Mouse (Mus musculus) adrenal gland, postnatal 14 days (tissue): ENCODE data around the gene Zfhx3. TPM values are rescaled to one million over a fixed set of nuclear protein-coding genes. Genes with fewer than 3 reads are reported as not detected.

Experiments used
- DNase-seq: peaks from one replicate; pipeline ENCODE4 v3.0.0; 2021; ENCODE audit warnings: mixed read lengths
- total RNA-seq: library from RNA; stranded (reverse); gene quantifications from 2 replicates; pipeline ENCODE4 v1.2.3, GENCODE M21; 2021

Gene Zfhx3
- total RNA-seq, 1 experiment from 2014 or later: 43.5 TPM

DNA sequence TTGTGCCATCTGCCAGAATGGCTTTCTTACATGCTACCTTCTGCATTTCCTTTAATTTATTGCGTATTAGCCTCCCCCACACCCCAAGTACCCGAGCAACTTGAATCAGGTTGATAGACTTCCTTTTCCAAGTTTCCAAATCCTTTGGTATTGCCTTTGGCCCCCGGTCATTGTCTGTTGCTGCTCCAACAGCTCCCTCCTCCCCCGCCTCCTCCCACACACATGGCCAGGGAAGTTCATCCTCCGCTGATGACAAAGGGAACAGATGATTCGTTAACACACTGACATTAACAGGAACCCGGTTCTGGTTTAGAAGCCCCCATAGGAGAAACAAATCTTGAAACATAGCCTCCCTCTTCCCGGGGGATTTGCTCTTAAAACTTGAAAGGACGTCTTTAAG is 917.5 kb downstream of the Zfhx3 start:
- no peak for DNase-seq

GRCm38 (mm10) chr8:108863440-108863839 is 921.0 kb downstream of the Zfhx3 start:
- DNase-seq: no peak

GRCm38 (mm10) chr8:108866430-108866829 is 924.0 kb downstream of the Zfhx3 start:
- no peak for DNase-seq

- DNase-seq: peak; percentile 52
Measured at GRCm38 (mm10) chr8:108867482-108868258, 925.2 kb downstream of the Zfhx3 start.

- DNase-seq: no peak
Measured at GRCm38 (mm10) chr8:108868259-108869090, 926.0 kb downstream of the Zfhx3 start.

- no peak for DNase-seq
Measured at GRCm38 (mm10) chr8:108869420-108869819, 927.0 kb downstream of the Zfhx3 start.

DNA sequence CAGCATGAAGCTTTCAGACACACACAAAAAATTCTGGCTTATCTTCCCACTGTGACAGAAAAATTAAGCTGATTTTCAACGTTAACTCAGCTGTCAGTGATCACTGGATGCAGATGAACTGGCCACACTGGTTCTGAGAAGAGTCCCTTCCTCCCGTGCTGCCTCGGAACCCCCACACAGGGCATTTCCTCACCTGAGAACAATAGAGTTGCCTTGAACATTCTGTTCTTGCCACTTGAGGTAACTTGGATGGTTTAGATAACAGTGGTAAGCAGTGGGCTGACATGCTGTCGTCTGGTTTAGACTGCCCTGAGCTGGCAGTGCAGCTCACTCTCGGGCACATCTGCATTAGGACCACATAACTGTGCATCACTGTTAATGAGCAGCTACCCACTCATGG is 927.5 kb downstream of the Zfhx3 start:
- no peak for DNase-seq

DNA sequence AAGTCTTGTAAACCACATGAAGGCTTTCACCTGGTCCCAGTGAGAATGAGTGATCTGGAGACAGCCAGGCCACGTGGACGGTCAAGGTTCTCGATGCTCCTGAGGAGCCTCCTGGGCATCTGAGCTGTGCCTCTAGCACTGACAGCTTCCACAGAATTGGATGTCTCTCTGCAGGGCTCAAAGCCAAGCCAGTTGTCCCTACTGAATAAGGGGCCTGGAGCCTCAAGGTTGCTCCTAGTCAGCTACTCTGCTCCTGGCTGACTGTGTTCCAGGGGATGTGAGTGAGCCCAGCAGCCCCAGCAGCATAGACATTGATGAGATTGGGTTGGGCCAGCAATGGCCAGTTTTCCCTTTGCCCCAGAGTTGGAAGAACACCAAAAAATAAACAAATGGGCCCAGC is 927.9 kb downstream of the Zfhx3 start:
- DNase-seq: peak; percentile 50

DNA sequence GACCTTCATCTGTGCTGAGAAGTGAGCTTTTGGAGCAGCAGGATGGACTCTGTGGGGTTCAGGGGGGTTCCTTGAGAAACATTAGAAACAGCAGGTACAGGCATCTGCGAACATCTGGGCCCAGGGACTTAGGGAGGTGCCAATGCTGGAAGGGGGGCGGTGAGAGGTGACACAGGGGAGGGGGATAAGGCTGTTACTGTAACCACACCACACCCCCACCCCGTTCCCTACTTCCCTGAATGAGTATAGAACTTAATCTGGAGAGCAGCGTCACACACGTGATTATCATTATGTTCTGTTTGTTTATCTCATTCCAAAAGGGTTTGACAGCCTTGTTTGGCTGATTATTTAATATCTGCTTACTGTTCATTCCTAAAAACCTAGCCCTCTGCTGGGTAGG is 933.3 kb downstream of the Zfhx3 start:
- no peak for DNase-seq

DNA sequence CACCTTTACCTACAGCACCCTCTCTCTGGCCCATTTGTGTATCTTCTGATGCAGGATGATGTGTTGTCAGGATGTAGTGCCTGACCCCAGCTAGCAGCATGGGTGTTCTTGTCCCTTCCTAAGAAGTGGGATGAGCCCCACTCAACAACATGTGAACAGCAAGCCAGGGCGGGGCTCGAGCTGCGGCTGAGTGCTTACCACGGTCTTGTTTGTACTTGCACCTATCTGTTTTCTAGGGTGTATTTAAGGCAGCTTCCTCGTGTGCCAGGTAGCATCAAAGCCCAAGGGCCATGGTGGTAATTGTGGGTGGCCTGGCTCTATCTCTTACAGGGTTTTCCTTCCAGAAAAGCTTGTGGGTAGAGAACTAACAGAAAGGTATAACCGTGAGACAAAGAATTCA is 937.7 kb downstream of the Zfhx3 start:
- no peak for DNase-seq

DNA sequence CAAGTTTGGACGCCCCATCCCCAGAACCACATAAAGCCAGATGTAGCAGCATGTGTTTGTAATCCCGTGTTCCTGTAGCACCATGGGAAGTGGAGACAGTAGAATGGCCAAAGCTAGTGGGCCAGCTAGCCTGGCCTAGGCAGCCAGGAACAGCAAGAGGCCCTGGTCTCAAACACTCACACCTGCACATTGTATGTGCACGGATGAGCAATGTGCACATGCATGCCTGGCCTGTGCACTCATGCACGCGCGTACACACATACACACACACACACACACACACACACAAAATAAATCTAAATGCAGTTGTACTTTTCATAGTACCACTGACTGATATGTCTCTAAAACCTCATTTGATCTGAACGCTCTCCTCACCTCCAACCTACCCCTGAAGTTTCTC is 938.9 kb downstream of the Zfhx3 start:
- DNase-seq: no peak

GRCm38 (mm10) chr8:108882073-108882472 is 939.6 kb downstream of the Zfhx3 start:
- DNase-seq: no peak

GRCm38 (mm10) chr8:108883381-108883780 is 940.9 kb downstream of the Zfhx3 start:
- peak; percentile 66 for DNase-seq

GRCm38 (mm10) chr8:108884947-108885346 is 942.5 kb downstream of the Zfhx3 start:
- no peak for DNase-seq

DNA sequence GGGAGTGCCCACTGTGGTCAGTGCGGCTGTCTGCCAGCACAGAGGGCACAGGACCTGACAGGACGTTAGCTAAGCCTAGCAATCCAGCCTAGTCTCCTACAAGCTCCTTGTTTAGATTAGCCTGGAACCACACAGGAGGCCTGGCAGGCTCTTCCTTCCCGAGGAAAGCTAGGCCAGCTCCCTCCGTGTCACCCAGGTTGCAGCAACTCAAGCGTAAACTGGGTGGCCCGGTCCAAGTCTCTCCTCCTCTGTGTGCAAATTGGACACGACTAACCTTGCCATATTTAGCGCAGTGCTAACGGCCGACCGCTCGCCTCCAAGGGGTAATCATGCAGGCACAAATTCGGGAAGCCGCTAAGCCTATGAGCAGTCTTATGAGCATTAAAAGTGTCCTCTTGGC is 943.0 kb downstream of the Zfhx3 start:
- no peak for DNase-seq

GRCm38 (mm10) chr8:108885861-108886260 is 943.4 kb downstream of the Zfhx3 start:
- DNase-seq: no peak

- peak; percentile 90 for DNase-seq
Measured at GRCm38 (mm10) chr8:108886599-108887255, 944.3 kb downstream of the Zfhx3 start.

GRCm38 (mm10) chr8:108887256-108887615 is 944.8 kb downstream of the Zfhx3 start:
- no peak for DNase-seq

DNA sequence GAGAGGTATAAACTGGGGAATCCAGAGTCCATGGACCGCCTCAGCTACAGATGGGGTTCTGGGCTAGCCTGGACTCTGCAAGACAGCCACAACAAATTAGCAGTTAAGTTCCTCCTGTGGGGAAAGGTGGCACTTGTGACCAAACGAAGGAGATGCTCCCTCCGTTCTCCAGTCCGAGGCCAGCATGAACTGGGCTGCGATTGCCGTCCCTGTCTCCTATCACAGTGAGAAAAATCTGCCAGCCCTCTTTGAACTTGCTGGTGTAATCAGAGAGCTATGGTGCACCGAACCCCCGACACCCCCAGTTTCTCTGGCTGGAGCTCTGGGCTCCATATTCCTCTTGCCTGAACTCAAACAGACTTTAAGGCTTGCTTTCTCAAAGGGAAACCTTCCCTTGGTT is 945.4 kb downstream of the Zfhx3 start:
- no peak for DNase-seq

GRCm38 (mm10) chr8:108888924-108889323 is 946.5 kb downstream of the Zfhx3 start:
- no peak for DNase-seq

GRCm38 (mm10) chr8:108889406-108889805 is 947.0 kb downstream of the Zfhx3 start:
- DNase-seq: no peak

DNA sequence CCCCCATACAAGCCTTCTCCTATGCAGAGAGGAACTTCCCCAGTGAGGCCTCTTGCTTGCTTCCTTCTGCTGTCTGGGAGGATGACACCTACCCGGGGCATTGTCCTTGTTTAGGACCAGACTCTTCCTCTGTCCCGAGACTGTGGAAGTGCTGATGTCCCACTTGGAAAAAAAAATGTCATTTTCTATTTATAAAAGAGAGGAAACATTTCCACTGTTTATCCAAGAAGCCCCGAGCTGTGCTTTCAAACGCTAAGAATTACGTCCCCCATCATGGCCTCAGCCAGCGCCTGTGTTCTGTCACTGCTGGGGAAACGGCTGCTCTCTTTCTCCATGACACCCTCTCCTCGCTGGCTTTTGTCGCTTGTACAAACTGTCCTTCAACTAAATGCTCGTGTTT is 951.8 kb downstream of the Zfhx3 start:
- DNase-seq: no peak
